Mouse (Mus musculus) liver, adult 2 months (tissue): Measurements from ENCODE around the gene Tmem50b.

Source experiments
- CTCF ChIP-seq: fragments of 200-500 bp; IDR thresholded peaks from 2 replicates; pipeline ENCODE4 v1.5.1; 2011; ENCODE audit warnings: low read depth, low read length, control low read depth
- POLR2A ChIP-seq: fragments of 200-500 bp; IDR thresholded peaks from 2 replicates; pipeline ENCODE4 v1.6.1; 2011; ENCODE audit warnings: low read length, control low read depth; ENCODE audit not compliant: insufficient read depth; ENCODE audit errors: extremely low read depth

DNA sequence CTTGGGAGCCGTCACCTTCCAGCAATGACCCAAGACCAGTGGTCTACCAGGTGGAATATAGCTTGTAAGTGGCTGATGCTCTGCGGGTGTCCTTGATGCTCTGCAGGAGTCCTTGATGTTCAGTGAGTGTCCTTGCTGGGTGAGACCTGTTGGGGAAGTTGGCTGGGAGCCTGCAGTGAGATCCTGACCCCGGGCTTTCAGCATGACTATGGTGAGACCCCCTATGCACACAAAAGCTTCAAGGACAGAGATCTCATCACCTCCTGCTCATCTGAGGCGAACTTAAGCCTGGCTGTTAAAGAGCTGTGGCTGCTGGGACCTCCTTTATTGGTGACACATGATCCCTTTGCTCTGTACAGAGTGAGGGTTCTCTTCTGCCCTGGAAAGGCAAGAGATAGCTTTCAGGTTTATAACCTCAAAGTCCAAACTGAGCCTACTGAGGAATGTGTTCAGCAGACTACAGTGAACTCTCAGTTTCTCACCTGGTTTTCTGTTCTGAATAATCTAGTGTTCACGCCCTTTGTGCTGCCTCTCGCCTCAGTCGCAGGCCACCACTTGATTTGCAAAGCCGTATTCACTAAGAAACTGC lies 42.5 kb downstream of the Tmem50b start:
- no peak for TF ChIP-seq CTCF
- no peak for TF ChIP-seq POLR2A
